Mouse (Mus musculus) liver, embryonic 12.5 days (tissue): ENCODE data around the gene Ccdc22. TPM values are rescaled to one million over a fixed set of nuclear protein-coding genes. Genes with fewer than 3 reads are reported as not detected.

ENCODE experiments used
- ATAC-seq: fragments of 200-750 bp; cut with Nextera tagmentation; 2 replicates; pipeline ENCODE4 v1.8.0; 2017; ENCODE audit warnings: moderate number of reproducible peaks, mild to moderate bottlenecking, moderate library complexity
- H3K27ac ChIP-seq: fragments of 300-500 bp; sonication (generic); 2 replicates; pipeline ENCODE4 v1.5.1; 2016; ENCODE audit warnings: mild to moderate bottlenecking
- H3K27me3 ChIP-seq: fragments of 300-500 bp; sonication (generic); replicated peaks from 2 replicates; pipeline ENCODE4 v1.6.1; 2016; ENCODE audit warnings: mild to moderate bottlenecking, moderate library complexity
- H3K36me3 ChIP-seq: fragments of 300-500 bp; sonication (generic); 2 replicates; pipeline ENCODE4 v1.6.1; 2016; ENCODE audit warnings: mild to moderate bottlenecking, moderate library complexity
- H3K4me1 ChIP-seq: fragments of 300-500 bp; sonication (generic); 2 replicates; pipeline ENCODE4 v1.6.1; 2016
- H3K4me2 ChIP-seq: fragments of 300-500 bp; sonication (generic); 2 replicates; pipeline ENCODE4 v1.6.1; 2016; ENCODE audit warnings: mild to moderate bottlenecking, moderate library complexity
- H3K4me3 ChIP-seq: fragments of 300-500 bp; sonication (generic); 2 replicates; pipeline ENCODE4 v1.5.1; 2016; ENCODE audit warnings: mild to moderate bottlenecking, moderate library complexity
- H3K9ac ChIP-seq: fragments of 300-500 bp; sonication (generic); 2 replicates; pipeline ENCODE4 v1.6.1; 2016; ENCODE audit warnings: mild to moderate bottlenecking, moderate library complexity
- H3K9me3 ChIP-seq: fragments of 300-500 bp; sonication (generic); replicated peaks from 2 replicates; pipeline ENCODE4 v1.6.1; 2016; ENCODE audit warnings: mild to moderate bottlenecking, moderate library complexity
- WGBS: fragments of 180-500 bp; shearing (Covaris S2); methylation state at CpG from one replicate; pipeline ENCODE4 v1.1.7; 2016; ENCODE audit not compliant: insufficient replicate concordance; 5-methylcytosine and 5-hydroxymethylcytosine counted together
- polyA plus RNA-seq: library from polyadenylated mRNA; unstranded; fragments of >200 nt; fragmentation: Nextera tagmentation; extraction: Ambion mirVana; gene quantifications from 2 replicates; pipeline ENCODE4 v1.2.1, GENCODE M21; 2016

The Ccdc22 gene
- polyA plus RNA-seq, 1 experiment from 2014 or later, result 26.1 TPM

DNA sequence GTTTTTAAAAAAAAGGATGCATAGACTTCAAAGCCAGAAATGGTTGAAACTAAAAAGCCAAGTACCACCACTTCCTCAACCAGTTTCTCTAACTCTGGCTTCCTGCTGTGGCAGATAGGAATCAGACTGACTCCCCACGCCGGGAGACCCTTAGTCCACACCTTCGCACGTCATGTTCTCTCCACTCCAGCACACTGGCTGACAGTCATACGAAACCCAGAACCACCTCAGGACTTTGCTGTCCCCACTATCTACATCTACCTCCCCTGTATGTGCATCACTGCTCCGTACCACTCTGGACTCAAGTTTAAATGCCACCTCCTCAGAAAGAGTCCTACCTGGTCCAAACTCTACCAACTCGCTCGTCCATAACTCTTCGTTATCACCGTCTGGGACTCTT, 32.9 kb downstream of the Ccdc22 start:
- 51% methylated on average over 10 of the region's 10 CpGs for WGBS
- Histone ChIP-seq H3K27ac (no peak overlapping the region), H3K27me3 (no peaks in the 10 kb centered on the region), H3K4me1 (peaks cover 42% of the 10 kb centered on the region), H3K9me3 (no peaks in the 10 kb centered on the region), H3K9ac (0 out of 2 replicates have a peak overlapping the region, but pooled peaks have one; percentile 80), H3K4me3 (peak overlapping the region; percentile 9; the same call in 1 of the 2 replicates), H3K36me3 (no peaks in the 10 kb centered on the region), H3K4me2 (peak overlapping the region; percentile 85)
- ATAC-seq, result no peak

DNA sequence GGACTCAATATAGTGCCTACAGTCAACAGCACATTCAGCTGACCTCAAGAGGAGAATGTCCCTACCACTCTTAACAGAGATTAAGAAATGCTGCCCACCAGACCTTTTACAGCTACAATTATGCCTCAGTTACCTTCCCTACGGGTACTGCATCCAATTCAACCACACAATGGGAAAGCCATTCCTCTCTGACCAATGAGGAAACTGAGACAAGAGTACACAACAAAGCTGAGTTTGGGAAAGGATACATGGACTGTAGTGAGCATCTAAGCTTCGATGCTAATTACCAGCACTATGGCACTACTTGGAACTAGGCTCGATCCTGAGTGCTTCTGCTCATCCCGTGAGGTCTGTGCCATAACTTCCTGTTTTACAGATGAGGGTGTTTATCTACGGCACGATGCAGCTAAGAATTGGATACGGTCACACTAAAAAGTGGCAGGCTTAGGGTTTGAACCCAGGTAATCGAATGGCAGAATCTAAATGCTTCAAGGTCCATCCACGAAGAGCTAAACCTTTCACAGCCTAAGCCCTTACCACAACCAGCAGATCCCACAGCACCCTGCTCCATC, 33.7 kb downstream of the Ccdc22 start:
- Histone ChIP-seq H3K9me3 (no peaks in the 10 kb centered on the region), H3K4me1 (peaks cover 42% of the 10 kb centered on the region), H3K4me2 (0 out of 2 replicates have a peak overlapping the region, but pooled peaks have one; percentile 85), H3K9ac (no peak overlapping the region), H3K27ac (no peak overlapping the region), H3K36me3 (no peaks in the 10 kb centered on the region), H3K4me3 (no peak overlapping the region), H3K27me3 (no peaks in the 10 kb centered on the region)
- 82% methylated on average over 9 of the region's 9 CpGs for WGBS
- ATAC-seq, result no peak

DNA sequence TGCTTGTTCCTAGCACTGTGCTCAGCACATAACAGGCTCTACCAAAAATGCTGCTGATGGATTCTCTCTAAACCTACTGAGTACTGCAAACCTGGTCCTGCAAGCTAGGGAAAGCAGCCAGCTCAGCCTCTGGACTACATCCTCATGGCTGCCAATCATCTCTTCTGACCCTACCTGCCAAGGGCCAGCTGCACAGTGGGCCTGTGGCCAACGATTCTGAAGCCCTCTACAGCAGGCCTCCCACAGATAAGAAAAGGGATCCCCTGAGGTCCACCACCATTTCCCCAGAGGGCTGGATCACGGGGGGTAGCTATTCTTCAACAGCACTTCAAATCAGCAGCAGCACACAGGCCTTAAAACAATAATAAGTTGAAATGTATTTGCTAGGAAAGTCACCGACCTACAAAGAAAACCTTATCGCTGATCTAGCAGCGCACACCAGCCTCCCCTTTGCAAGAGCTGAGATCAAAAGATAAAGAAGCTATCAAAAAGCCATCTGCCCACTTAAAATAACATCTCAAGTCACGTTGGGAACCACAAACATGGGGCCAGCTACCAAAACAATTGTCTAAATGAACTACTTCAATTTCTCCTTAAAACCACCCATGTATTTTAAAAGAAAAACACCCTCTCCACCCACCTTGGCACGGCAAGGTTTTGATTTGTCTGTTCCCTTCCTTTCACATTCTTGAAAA, 34.7 kb downstream of the Ccdc22 start:
- WGBS, result 46% methylated on average over 7 of the region's 7 CpGs
- H3K4me3 ChIP-seq, result no peak overlapping the region
- H3K27me3 ChIP-seq, result no peaks in the 10 kb centered on the region
- no peak overlapping the region for H3K9ac ChIP-seq
- no peaks in the 10 kb centered on the region for H3K36me3 ChIP-seq
- H3K4me1 ChIP-seq, result peaks cover 41% of the 10 kb centered on the region
- no peak overlapping the region for H3K4me2 ChIP-seq
- no peaks in the 10 kb centered on the region for H3K9me3 ChIP-seq
- no peak overlapping the region for H3K27ac ChIP-seq
- no peak for ATAC-seq

DNA sequence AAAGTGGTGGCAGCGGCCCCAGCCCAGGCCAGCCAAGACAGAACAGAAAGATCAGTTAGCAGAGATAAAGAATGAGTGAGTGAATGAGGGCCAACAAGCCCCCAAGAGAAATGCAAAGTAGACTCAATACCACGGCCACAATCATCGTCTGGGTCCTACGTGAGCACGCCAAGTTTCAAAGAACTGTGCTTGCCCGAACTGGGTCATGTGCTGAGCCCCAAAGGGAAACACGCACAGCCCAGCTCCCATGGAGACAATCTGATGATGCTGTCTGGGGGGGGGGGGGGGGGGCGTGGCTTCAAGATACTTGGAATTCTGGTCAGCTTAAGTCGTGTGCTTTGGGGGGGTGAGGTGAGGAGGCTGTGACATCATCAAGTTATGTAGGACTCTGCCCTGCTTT, 37.8 kb downstream of the Ccdc22 start:
- Histone ChIP-seq H3K36me3 (no peaks in the 10 kb centered on the region), H3K4me1 (peaks cover 21% of the 10 kb centered on the region), H3K27me3 (no peaks in the 10 kb centered on the region), H3K27ac (no peak overlapping the region), H3K4me3 (no peak overlapping the region), H3K9me3 (no peaks in the 10 kb centered on the region), H3K4me2 (no peak overlapping the region), H3K9ac (no peak overlapping the region)
- no peak for ATAC-seq
- 44% methylated on average over 9 of the region's 9 CpGs for WGBS

DNA sequence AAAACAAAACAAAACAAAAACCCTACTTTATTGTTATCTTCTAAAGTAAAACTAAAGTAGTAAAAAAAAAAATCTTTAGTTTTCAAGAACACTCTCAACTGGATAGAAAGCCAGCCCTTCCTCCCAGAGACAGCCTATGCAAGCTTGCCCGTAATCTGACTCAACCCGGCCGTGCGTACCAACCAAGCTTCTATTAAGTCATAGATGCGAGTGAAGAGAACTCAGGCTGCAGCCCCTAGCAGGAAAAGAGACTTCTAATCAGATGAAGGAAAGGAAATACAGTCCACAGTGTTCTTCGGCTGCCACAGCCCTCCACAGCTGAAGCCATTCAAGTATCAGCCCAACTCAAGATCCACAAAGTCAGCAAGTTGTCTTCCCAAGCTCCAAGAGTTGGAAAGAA, 39.0 kb downstream of the Ccdc22 start:
- H3K4me1 ChIP-seq, result peaks cover 10% of the 10 kb centered on the region
- no peak for ATAC-seq
- no peaks in the 10 kb centered on the region for H3K27me3 ChIP-seq
- no peak overlapping the region for H3K9ac ChIP-seq
- H3K4me3 ChIP-seq, result no peak overlapping the region
- H3K9me3 ChIP-seq, result no peaks in the 10 kb centered on the region
- H3K36me3 ChIP-seq, result no peaks in the 10 kb centered on the region
- no peak overlapping the region for H3K4me2 ChIP-seq
- WGBS, result 39% methylated on average over 6 of the region's 6 CpGs
- H3K27ac ChIP-seq, result no peak overlapping the region

DNA sequence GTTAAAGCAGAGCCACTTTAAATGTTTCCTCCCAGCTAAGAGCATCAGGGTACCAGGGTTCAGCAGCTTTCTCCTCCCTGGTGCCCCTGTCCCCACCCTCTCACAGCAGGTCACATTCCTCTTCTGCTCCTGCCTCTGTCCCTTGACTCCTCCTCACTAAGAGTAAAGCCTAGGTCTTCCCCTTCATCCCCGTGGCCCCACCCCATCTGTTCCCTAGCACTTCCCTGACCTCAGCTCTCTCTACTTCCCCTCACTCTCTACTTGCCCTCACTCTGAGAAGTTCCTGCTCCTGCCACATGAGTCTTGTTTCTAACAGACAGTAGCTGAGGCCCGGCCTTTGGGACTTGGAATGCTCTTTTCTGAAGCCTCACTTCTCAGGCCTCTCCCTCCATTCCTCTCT, 42.2 kb downstream of the Ccdc22 start:
- Histone ChIP-seq H3K9ac (no peak overlapping the region), H3K36me3 (no peaks in the 10 kb centered on the region), H3K4me2 (no peak overlapping the region), H3K27ac (no peak overlapping the region), H3K4me3 (no peak overlapping the region), H3K27me3 (no peaks in the 10 kb centered on the region), H3K9me3 (no peaks in the 10 kb centered on the region), H3K4me1 (no peaks in the 10 kb centered on the region)
- ATAC-seq, result no peak
- 15% methylated on average over 2 of the region's 2 CpGs for WGBS

DNA sequence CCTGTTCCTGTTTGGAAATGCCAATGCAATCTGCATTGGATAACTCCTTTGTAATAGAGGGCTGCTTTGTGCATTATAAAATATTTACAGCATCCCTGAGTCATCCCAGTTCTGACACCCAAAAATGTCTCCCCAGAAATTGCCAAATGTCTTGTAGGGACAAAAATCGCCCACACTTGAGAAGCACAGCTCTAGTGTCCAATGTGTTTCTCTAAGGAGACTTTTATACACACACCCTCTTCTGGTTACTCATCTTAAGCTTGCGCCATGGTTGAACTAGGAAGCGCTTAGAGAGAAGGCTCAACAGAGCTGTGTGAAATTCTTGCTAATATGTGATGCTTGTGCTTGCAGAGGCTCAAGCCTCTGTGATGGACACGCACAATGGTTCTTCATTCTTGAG, 51.8 kb downstream of the Ccdc22 start:
- H3K4me1 ChIP-seq, result no peaks in the 10 kb centered on the region
- H3K9ac ChIP-seq, result no peak overlapping the region
- H3K4me3 ChIP-seq, result no peak overlapping the region
- no peaks in the 10 kb centered on the region for H3K9me3 ChIP-seq
- WGBS, result 80% methylated on average over 4 of the region's 4 CpGs
- no peak overlapping the region for H3K27ac ChIP-seq
- no peak for ATAC-seq
- H3K27me3 ChIP-seq, result no peaks in the 10 kb centered on the region
- no peak overlapping the region for H3K4me2 ChIP-seq
- H3K36me3 ChIP-seq, result no peaks in the 10 kb centered on the region

Other genes with a start within 250 kb of the Ccdc22 start
- 0.30 TPM in 2 replicates for gene Usp27x, start 229.7 kb downstream of the Ccdc22 start, polyA plus RNA-seq
- 0.14 TPM in 1 of 2 replicates, not detected in the other for gene Foxp3, start 31.9 kb downstream of the Ccdc22 start, polyA plus RNA-seq
- 0.93 and 1.0 TPM in 2 replicates for gene Ppp1r3f, start 31.2 kb downstream of the Ccdc22 start, polyA plus RNA-seq
- gene Cacna1f, start 1.6 kb upstream of the Ccdc22 start, polyA plus RNA-seq, result 0.04 TPM in 2 replicates
- gene Syp, start 33.0 kb upstream of the Ccdc22 start, polyA plus RNA-seq, result 0.41 and 0.76 TPM in 2 replicates
- 1.3 and 1.4 TPM in 2 replicates for gene Prickle3, start 51.7 kb upstream of the Ccdc22 start, polyA plus RNA-seq
- gene Plp2, start 65.9 kb upstream of the Ccdc22 start, polyA plus RNA-seq, result 36.2 and 37.6 TPM in 2 replicates
- 0.04 TPM in 1 of 2 replicates, not detected in the other for gene Magix, start 75.7 kb upstream of the Ccdc22 start, polyA plus RNA-seq
- 18.9 and 20.8 TPM in 2 replicates for gene Gpkow, start 91.6 kb upstream of the Ccdc22 start, polyA plus RNA-seq
- gene Wdr45, start 108.8 kb upstream of the Ccdc22 start, polyA plus RNA-seq, result 14.6 and 15.6 TPM in 2 replicates
- not detected in 2 replicates for gene Gm45208, start 116.7 kb upstream of the Ccdc22 start, polyA plus RNA-seq
- 13.0 and 13.4 TPM in 2 replicates for gene Praf2, start 122.9 kb upstream of the Ccdc22 start, polyA plus RNA-seq
- 2.6 and 3.2 TPM in 2 replicates for gene Ccdc120, start 145.4 kb upstream of the Ccdc22 start, polyA plus RNA-seq
- 14.1 and 15.1 TPM in 2 replicates for gene Tfe3, start 157.0 kb upstream of the Ccdc22 start, polyA plus RNA-seq
- 36.8 and 39.1 TPM in 2 replicates for gene Gripap1, start 184.2 kb upstream of the Ccdc22 start, polyA plus RNA-seq
- gene Kcnd1, start 216.8 kb upstream of the Ccdc22 start, polyA plus RNA-seq, result 0.37 and 0.38 TPM in 2 replicates
- gene Otud5, start 235.8 kb upstream of the Ccdc22 start, polyA plus RNA-seq, result 57.3 and 60.1 TPM in 2 replicates